Mouse (Mus musculus): Measurements from ENCODE around the gene Slc12a1. TPM values are rescaled to one million over a fixed set of nuclear protein-coding genes. Genes with fewer than 3 reads are reported as not detected.

Gene Slc12a1
- polyA plus RNA-seq, 1 experiment, result not detected

DNA sequence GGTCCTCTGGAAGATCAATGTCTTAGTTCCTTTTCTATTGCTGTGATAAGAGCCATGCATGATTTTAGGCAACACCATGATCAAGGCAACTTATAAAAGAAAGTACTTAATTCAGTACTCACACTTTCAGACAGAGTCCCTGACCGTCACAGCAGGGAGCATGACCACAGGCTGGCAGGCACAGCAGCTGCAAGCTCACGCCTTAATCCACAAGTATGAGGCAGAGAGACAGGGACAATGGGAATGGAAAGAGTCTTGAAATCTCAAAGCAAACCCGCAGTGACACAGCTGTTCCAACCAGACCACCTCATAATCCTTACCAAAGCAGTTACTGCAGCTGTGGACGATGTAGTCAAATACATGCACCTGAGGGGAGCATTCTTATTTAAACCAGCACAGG is 18.2 kb upstream of the Slc12a1 start:
- Histone ChIP-seq H3K27ac (ENCODE audit: insufficient read depth, low read depth, low read length) (no peak overlapping the region), H3K4me1 (ENCODE audit: control insufficient read depth, insufficient read depth, low read length) (no peaks in the 10 kb centered on the region), H3K4me3 (ENCODE audit: insufficient read depth, low read depth, low read length) (no peak overlapping the region)
- TF ChIP-seq CTCF (IDR thresholded peaks at IDR 0.05; ENCODE audit: insufficient read depth, low read depth, low read length) (no peak), POLR2A (IDR thresholded peaks at IDR 0.05; ENCODE audit: insufficient read depth, low read depth, low read length) (no peak)
- 54% methylated on average over 4 of the region's 4 CpGs for WGBS

DNA sequence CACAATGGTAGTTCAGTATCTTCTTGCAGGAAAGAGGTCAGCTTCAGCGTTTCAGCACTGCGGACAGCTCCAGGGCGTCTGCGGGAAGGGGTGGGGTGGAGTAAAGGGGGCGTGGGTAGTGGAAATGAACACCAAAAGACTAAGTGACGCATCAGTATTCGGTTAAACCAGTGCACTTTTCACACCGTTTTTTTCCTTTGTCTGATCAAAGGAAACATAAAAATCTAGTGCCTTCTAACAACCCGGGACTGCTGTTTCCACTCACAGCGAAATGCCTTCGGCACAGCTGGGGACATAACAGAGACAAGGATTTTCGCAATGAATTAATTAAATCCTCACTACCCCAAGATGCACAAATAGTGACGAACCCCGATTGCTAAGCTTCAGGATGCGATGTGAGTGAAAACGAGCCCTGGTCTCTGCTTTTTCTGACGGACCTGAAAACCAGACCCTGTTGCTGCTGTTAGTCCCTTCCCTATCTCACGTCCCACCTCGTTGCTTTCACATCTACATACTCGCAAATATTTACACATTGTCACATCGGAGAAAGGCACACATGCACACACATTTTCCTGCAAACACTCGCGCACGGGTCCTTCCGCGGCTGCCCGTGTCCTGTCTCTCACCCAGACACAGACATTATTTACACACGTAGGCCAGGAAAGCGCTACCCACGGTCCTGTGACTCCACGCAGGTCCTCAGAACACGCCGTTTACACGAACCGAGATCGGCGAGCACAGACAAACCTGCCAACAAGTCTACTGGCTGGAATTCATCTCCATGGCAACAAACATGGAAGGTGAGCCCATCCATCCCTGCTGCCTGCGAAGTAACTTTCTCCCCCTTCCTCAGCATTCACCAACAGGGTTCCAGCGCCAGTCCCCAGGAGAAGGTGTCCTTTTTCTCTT is 16.1 kb upstream of the Slc12a1 start, which contains the start of gene Ctxn2:
Gene Ctxn2, plus strand, starts transcription at position 790 of the 909 bp plus-strand sequence.
- peak within 1 kb of the TSS; percentile 52 for H3K4me3 ChIP-seq (ENCODE audit: insufficient read depth, low read depth, low read length)
- TF ChIP-seq POLR2A (IDR thresholded peaks at IDR 0.05; ENCODE audit: insufficient read depth, low read depth, low read length) (no peak), CTCF (IDR thresholded peaks at IDR 0.05; ENCODE audit: insufficient read depth, low read depth, low read length) (no peak)
- WGBS, result under 1% methylated on average over 39 of the region's 39 CpGs
- H3K27ac ChIP-seq (ENCODE audit: insufficient read depth, low read depth, low read length), result no peak within 1 kb of the TSS
- no peaks in the 10 kb centered on the region for H3K4me1 ChIP-seq (ENCODE audit: control insufficient read depth, insufficient read depth, low read length)

DNA sequence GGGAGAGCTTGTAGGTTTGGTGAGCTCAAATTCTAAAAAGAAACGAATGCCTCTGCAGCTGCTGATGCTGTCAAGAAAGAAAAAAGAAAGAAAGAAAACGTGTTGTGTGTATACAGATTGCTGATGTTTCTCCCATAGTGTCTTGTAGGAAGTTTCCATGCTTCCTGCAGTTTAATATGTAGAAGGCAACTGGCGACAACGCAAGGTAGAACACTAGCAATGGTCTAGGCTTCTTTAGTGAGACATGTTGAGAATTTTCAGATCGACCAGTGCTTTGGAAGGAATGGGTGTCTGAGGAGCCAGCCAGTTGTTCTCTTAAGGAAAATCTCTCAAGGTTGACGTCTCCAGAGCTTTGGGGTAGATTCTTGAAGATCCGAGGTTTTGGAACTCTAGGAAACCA is 15.5 kb upstream of the Slc12a1 start:
- H3K27ac ChIP-seq (ENCODE audit: insufficient read depth, low read depth, low read length), result no peak overlapping the region
- H3K4me3 ChIP-seq (ENCODE audit: insufficient read depth, low read depth, low read length), result peak overlapping the region; percentile 52
- 35% methylated on average over 7 of the region's 7 CpGs for WGBS
- TF ChIP-seq CTCF (IDR thresholded peaks at IDR 0.05; ENCODE audit: insufficient read depth, low read depth, low read length), result no peak
- no peak for TF ChIP-seq POLR2A (IDR thresholded peaks at IDR 0.05; ENCODE audit: insufficient read depth, low read depth, low read length)
- H3K4me1 ChIP-seq (ENCODE audit: control insufficient read depth, insufficient read depth, low read length), result no peaks in the 10 kb centered on the region

DNA sequence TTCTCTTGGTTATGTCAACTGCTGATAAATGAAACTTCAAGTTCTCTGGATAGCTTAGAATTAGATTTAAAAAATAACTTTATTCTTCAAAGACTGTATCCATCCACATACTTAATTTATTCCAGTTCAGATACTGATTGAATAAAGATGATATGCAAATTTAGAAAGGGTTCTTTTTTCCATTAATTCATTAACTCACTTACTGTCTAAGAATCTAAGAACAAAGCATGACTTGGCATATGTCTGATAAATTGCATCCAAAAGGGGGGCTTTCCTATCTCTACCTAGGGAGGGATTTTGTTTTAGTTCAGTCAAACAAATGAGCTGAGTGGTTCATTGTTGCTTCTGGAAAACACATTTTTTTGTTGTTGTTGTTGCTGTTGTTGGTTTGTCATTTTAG is 10.0 kb upstream of the Slc12a1 start:
- H3K27ac ChIP-seq (ENCODE audit: insufficient read depth, low read depth, low read length), result no peak overlapping the region
- TF ChIP-seq POLR2A (IDR thresholded peaks at IDR 0.05; ENCODE audit: insufficient read depth, low read depth, low read length) (no peak), CTCF (IDR thresholded peaks at IDR 0.05; ENCODE audit: insufficient read depth, low read depth, low read length) (no peak)
- H3K4me1 ChIP-seq (ENCODE audit: control insufficient read depth, insufficient read depth, low read length), result no peaks in the 10 kb centered on the region
- H3K4me3 ChIP-seq (ENCODE audit: insufficient read depth, low read depth, low read length), result no peak overlapping the region

DNA sequence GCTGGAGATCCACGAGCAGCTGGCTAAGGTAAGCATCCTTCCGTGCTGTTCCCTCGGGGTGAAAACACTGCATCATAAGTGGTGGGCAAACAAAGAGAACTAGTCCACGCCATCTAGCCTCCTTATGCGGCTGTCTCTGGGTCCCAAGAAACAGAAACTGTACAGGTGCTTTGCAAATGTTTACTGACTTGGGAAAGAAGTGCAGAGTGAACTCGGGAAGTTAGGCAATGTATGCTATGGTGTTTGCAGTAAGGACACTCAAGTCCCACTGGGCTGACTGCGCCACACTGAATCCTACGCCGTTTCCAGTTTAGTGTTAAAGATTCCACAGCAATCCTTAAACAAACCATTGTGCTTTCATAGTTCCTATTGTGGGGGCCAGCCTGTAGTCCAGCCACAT is 2.0 kb downstream of the Slc12a1 start:
- no peak overlapping the region for H3K27ac ChIP-seq (ENCODE audit: insufficient read depth, low read depth, low read length)
- no peaks in the 10 kb centered on the region for H3K4me1 ChIP-seq (ENCODE audit: control insufficient read depth, insufficient read depth, low read length)
- H3K4me3 ChIP-seq (ENCODE audit: insufficient read depth, low read depth, low read length), result no peak overlapping the region
- 89% methylated on average over 9 of the region's 9 CpGs for WGBS
- TF ChIP-seq CTCF (IDR thresholded peaks at IDR 0.05; ENCODE audit: insufficient read depth, low read depth, low read length), result no peak
- no peak for TF ChIP-seq POLR2A (IDR thresholded peaks at IDR 0.05; ENCODE audit: insufficient read depth, low read depth, low read length)

DNA sequence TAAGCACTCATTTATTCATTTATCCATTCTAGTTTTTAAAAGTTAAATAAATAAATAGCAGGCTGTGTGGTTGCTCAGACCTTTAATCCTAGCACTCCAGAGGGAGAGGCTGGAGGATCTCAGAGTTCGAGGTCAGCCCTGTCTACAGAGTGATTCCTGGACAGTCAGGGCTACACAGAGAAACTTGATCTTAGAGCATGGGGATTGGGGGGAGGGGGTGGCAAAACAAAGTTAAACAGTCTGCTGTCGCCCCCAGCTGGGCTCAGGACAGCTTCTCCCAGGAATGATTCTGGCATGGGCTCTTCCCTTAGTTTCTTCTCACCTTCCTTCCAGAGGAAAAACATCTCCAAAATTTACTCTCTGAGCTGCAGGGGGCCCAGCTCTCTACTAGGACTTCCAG is 3.2 kb downstream of the Slc12a1 start:
- TF ChIP-seq CTCF (IDR thresholded peaks at IDR 0.05; ENCODE audit: insufficient read depth, low read depth, low read length) (no peak), POLR2A (IDR thresholded peaks at IDR 0.05; ENCODE audit: insufficient read depth, low read depth, low read length) (no peak)
- Histone ChIP-seq H3K4me1 (ENCODE audit: control insufficient read depth, insufficient read depth, low read length) (no peaks in the 10 kb centered on the region), H3K27ac (ENCODE audit: insufficient read depth, low read depth, low read length) (no peak overlapping the region), H3K4me3 (ENCODE audit: insufficient read depth, low read depth, low read length) (no peak overlapping the region)
- 39% methylated on average over 2 of the region's 2 CpGs for WGBS

DNA sequence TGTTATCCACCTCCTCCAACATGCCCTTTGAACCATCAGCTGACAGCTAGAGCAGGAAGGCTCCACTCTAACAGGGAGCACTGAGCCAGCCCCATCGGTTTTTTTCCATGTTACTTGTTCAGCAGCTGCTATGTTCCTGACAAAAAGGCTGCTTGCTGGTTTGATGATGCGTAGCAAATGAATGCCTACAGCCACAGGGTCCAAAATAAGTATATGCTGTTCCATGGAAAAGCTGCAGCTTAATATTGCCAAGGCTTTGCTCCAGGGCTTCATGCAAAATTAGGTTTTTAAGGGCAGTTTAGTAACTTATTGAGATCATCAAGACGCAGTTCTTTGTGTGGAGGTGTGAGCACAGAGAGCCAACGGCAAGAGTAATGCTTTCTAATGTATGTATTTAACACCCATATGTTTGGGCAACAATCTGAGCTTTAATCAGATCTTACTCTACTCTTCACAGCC is 9.7 kb downstream of the Slc12a1 start:
- Histone ChIP-seq H3K27ac (ENCODE audit: insufficient read depth, low read depth, low read length) (no peak overlapping the region), H3K4me3 (ENCODE audit: insufficient read depth, low read depth, low read length) (no peak overlapping the region), H3K4me1 (ENCODE audit: control insufficient read depth, insufficient read depth, low read length) (no peaks in the 10 kb centered on the region)
- TF ChIP-seq POLR2A (IDR thresholded peaks at IDR 0.05; ENCODE audit: insufficient read depth, low read depth, low read length), result no peak
- no peak for TF ChIP-seq CTCF (IDR thresholded peaks at IDR 0.05; ENCODE audit: insufficient read depth, low read depth, low read length)
- 30% methylated on average over 4 of the region's 4 CpGs for WGBS

DNA sequence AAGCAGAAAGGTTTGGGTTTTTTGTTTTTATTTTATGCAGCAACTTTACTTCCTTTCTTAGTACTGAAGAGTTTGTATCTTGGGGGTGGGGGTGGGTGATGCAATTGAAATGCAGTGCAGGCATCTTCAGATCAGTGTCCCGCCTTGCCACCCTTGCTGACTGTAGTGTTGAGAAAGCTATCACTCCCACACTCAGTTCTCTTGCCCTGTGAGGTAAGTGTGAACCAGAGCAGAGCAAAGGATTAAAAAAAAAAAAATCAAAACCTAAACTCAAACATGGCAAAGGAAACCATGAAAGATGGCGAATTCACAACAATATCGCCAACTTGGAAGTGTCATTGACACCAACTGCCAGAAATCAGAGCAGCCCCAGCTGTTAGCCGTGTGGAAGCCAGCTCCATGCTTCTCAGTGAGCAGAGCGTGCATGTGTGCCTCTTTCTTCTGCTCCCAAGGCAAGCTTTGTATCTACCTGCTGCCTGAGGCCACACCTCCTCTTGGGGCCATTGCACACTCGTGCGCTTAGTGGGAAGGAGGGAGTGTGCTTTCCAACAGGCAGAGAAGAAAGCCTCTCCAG is 26.0 kb downstream of the Slc12a1 start:
- Histone ChIP-seq H3K27ac (ENCODE audit: insufficient read depth, low read depth, low read length) (no peak overlapping the region), H3K4me1 (ENCODE audit: control insufficient read depth, insufficient read depth, low read length) (0 out of 2 replicates have a peak, but pooled peaks cover 2% of the 10 kb centered on the region), H3K4me3 (ENCODE audit: insufficient read depth, low read depth, low read length) (no peak overlapping the region)
- TF ChIP-seq CTCF (IDR thresholded peaks at IDR 0.05; ENCODE audit: insufficient read depth, low read depth, low read length), result no peak
- TF ChIP-seq POLR2A (IDR thresholded peaks at IDR 0.05; ENCODE audit: insufficient read depth, low read depth, low read length), result no peak
- WGBS, result 90% methylated on average over 7 of the region's 7 CpGs

DNA sequence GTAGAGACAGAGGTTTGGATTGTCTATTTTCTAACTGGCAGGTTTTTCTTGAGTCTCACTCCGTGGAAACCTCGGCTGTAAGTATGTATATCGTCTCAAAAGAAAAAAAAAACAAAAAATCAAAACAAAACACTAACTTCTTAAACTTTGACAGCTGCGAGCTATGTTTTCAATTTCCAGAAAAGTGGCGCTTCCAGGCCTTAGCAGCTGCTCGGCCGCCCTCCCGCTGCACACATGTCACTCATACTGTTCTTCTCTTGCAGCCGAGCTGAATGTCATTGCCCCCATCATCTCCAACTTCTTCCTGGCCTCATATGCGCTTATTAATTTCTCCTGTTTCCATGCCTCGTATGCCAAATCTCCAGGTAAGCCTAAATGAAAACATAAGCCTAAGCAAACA is 35.6 kb downstream of the Slc12a1 start:
- WGBS, result 92% methylated on average over 11 of the region's 11 CpGs
- H3K4me3 ChIP-seq (ENCODE audit: insufficient read depth, low read depth, low read length), result no peak overlapping the region
- TF ChIP-seq POLR2A (IDR thresholded peaks at IDR 0.05; ENCODE audit: insufficient read depth, low read depth, low read length) (no peak), CTCF (IDR thresholded peaks at IDR 0.05; ENCODE audit: insufficient read depth, low read depth, low read length) (no peak)
- no peak overlapping the region for H3K27ac ChIP-seq (ENCODE audit: insufficient read depth, low read depth, low read length)
- H3K4me1 ChIP-seq (ENCODE audit: control insufficient read depth, insufficient read depth, low read length), result 0 out of 2 replicates have a peak, but pooled peaks cover under 1% of the 10 kb centered on the region

Data from olfactory bulb, adult 2 months (tissue).